Mouse (Mus musculus) hindlimb bud, embryonic 11.5 days (tissue): Measurements from ENCODE around the gene Rad51b.

Experiments
- DNase-seq: peaks from one replicate; pipeline ENCODE4 v3.0.0-alpha.2; 2012; ENCODE audit warnings: low read depth, low spot score; ENCODE audit errors: extremely low spot score

Gene Rad51b

GRCm38 (mm10) chr12:79559410-79560015, 262.4 kb downstream of the Rad51b start:
- no peak for DNase-seq

GRCm38 (mm10) chr12:79560084-79560699, 263.1 kb downstream of the Rad51b start:
- no peak for DNase-seq

- no peak for DNase-seq
Measured at GRCm38 (mm10) chr12:79560893-79561292, 263.8 kb downstream of the Rad51b start.

- no peak for DNase-seq
Measured at GRCm38 (mm10) chr12:79574159-79575040, 277.3 kb downstream of the Rad51b start.

GRCm38 (mm10) chr12:79575041-79575541, 278.0 kb downstream of the Rad51b start:
- DNase-seq = no peak

GRCm38 (mm10) chr12:79577525-79577924, 280.4 kb downstream of the Rad51b start:
- no peak for DNase-seq

- DNase-seq = no peak
Measured at GRCm38 (mm10) chr12:79579018-79579585, 282.0 kb downstream of the Rad51b start.

- no peak for DNase-seq
Measured at GRCm38 (mm10) chr12:79579837-79580236, 282.8 kb downstream of the Rad51b start.

- no peak for DNase-seq
Measured at GRCm38 (mm10) chr12:79584556-79585307, 287.6 kb downstream of the Rad51b start.

GRCm38 (mm10) chr12:79585336-79585735, 288.3 kb downstream of the Rad51b start:
- no peak for DNase-seq

- no peak for DNase-seq
Measured at GRCm38 (mm10) chr12:79588831-79589230, 291.7 kb downstream of the Rad51b start.

GRCm38 (mm10) chr12:79592206-79592605, 295.1 kb downstream of the Rad51b start:
- no peak for DNase-seq

- no peak for DNase-seq
Measured at GRCm38 (mm10) chr12:79596842-79597241, 299.8 kb downstream of the Rad51b start.

GRCm38 (mm10) chr12:79597351-79597750, 300.3 kb downstream of the Rad51b start:
- no peak for DNase-seq

GRCm38 (mm10) chr12:79597786-79598185, 300.7 kb downstream of the Rad51b start:
- DNase-seq = no peak

- DNase-seq = peak; percentile 52
Measured at GRCm38 (mm10) chr12:79598496-79598895, 301.4 kb downstream of the Rad51b start.

GRCm38 (mm10) chr12:79598901-79599300, 301.8 kb downstream of the Rad51b start:
- peak; percentile 44 for DNase-seq

GRCm38 (mm10) chr12:79600149-79600769, 303.2 kb downstream of the Rad51b start:
- no peak for DNase-seq

GRCm38 (mm10) chr12:79602641-79603040, 305.6 kb downstream of the Rad51b start:
- DNase-seq = no peak

- no peak for DNase-seq
Measured at GRCm38 (mm10) chr12:79604850-79605249, 307.8 kb downstream of the Rad51b start.
